Mouse (Mus musculus) hindbrain, embryonic 16.5 days (tissue): ENCODE data around the gene Apln. TPM values are rescaled to one million over a fixed set of nuclear protein-coding genes. Genes with fewer than 3 reads are reported as not detected.

Source experiments
- ATAC-seq: fragments of 200-750 bp; cut with Nextera tagmentation; 2 replicates; pipeline ENCODE4 v1.8.0; 2017; ENCODE audit warnings: moderate TSS enrichment, moderate library complexity
- H3K27ac ChIP-seq: fragments of 300-500 bp; sonication (generic); 2 replicates; pipeline ENCODE4 v1.5.1; 2014; ENCODE audit warnings: low read depth, mild to moderate bottlenecking, control low read depth, low read length, moderate library complexity
- H3K27me3 ChIP-seq: fragments of 300-500 bp; sonication (generic); replicated peaks from 2 replicates; pipeline ENCODE4 v1.6.1; 2014; ENCODE audit warnings: low read length; ENCODE audit not compliant: control insufficient read depth, insufficient read depth
- H3K36me3 ChIP-seq: fragments of 300-500 bp; sonication (generic); 2 replicates; pipeline ENCODE4 v1.6.1; 2014; ENCODE audit warnings: mild to moderate bottlenecking, low read length, moderate library complexity, mixed read lengths; ENCODE audit not compliant: control insufficient read depth, insufficient read depth
- H3K4me1 ChIP-seq: fragments of 300-500 bp; sonication (generic); 2 replicates; pipeline ENCODE4 v1.6.1; 2014; ENCODE audit warnings: low read depth, low read length; ENCODE audit not compliant: control insufficient read depth, insufficient read depth
- H3K4me2 ChIP-seq: fragments of 300-500 bp; sonication (generic); 2 replicates; pipeline ENCODE4 v1.6.1; 2014; ENCODE audit warnings: mild to moderate bottlenecking, low read length, control low read depth, moderate library complexity
- H3K4me3 ChIP-seq: fragments of 300-500 bp; sonication (generic); 2 replicates; pipeline ENCODE4 v1.5.1; 2014; ENCODE audit warnings: mild to moderate bottlenecking, low read length, control low read depth, moderate library complexity
- H3K9ac ChIP-seq: fragments of 300-500 bp; sonication (generic); 2 replicates; pipeline ENCODE4 v1.6.1; 2014; ENCODE audit warnings: low read depth, mild to moderate bottlenecking, control low read depth, low read length, moderate library complexity
- H3K9me3 ChIP-seq: fragments of 300-500 bp; sonication (generic); 2 replicates; pipeline ENCODE4 v1.6.1; 2014; ENCODE audit warnings: mild to moderate bottlenecking, low read length, moderate library complexity; ENCODE audit not compliant: control insufficient read depth
- WGBS: fragments of 180-500 bp; shearing (Covaris S2); extraction: QIAGEN DNeasy Blood & Tissue Kit; methylation state at CpG from one replicate; pipeline ENCODE4 v1.1.7; 2014; 5-methylcytosine and 5-hydroxymethylcytosine counted together
- polyA plus RNA-seq: library from polyadenylated mRNA; unstranded; fragments of >200 nt; fragmentation: Nextera tagmentation; extraction: Ambion mirVana; gene quantifications from 2 replicates; pipeline ENCODE4 v1.2.1, GENCODE M21; 2015

Apln gene
- polyA plus RNA-seq, 1 experiment from 2014 or later = 5.0 TPM

DNA sequence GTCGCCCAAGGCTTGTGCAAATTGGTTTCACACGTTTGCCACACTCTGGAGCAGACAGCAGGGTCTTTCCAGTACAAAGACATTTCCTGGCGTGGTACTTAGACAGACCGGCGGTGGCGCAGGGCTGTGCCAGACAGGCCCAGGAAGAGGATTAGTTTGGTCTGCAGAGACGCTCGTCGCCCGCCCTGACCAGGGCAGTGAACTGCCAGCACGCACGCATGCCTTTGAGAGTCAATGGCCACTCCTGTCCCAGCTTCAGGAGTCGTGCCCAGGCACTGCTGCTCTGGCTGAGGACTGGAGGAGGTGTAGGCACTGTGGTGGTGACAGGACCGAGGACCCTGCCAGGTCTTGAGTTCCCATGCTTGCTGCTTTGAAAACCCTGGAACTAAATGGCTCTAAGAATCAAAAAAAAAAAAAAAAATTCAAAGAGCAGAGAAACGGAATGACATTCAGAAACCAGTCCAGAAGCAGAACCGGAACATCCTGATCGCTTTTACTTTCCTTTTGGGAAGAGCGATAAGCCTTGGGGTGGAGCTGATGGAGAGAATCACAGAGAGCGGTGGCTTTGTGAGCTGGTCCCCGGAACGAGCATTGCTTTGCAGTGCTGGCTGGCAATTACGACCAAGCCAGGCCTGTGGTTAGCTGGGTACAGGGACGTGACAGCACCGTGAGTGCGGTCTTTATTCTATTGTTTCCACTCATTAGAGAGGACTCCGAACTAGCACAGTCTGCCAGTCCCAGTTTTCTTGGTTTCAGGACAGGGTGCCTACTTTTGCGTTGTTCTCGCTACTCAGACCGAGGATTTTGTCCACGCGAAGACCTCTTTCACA, 19.7 kb upstream of the Apln start:
- WGBS = 27% methylated on average over 31 of the region's 31 CpGs
- H3K9me3 ChIP-seq = no peaks in the 10 kb centered on the region
- no peaks in the 10 kb centered on the region for H3K27me3 ChIP-seq
- peak overlapping the region; percentile 30 for H3K4me3 ChIP-seq
- no peaks in the 10 kb centered on the region for H3K36me3 ChIP-seq
- H3K27ac ChIP-seq = peak overlapping the region; percentile 34; the same call in 1 of the 2 replicates
- peak overlapping the region; percentile 57 for H3K4me2 ChIP-seq
- peak overlapping the region; percentile 53 for H3K9ac ChIP-seq
- peak; percentile 90 for ATAC-seq
- peaks cover 2% of the 10 kb centered on the region; the same call in 1 of the 2 replicates for H3K4me1 ChIP-seq

DNA sequence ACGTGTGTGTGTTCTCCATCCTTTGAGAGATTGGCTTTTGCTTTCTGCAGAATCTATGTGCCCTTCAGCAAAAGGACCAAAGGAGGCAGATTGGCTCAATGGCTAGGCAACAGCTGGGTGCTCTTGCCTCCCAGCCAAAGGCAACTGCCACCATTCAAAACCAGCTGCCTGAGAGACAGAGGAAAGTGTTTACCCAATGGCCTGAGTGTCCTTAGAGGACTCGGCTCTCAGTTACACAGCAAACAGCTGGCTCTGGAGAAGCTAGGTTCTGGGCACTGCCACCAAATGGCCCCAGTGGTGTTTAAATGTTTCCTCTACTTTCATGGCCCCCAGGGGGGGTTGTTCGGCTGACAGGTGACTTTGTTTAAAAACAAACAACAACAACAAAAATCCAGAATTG, 19.1 kb upstream of the Apln start:
- WGBS = 44% methylated on average over 3 of the region's 3 CpGs
- Histone ChIP-seq H3K27me3 (no peaks in the 10 kb centered on the region), H3K4me1 (peaks cover 2% of the 10 kb centered on the region; the same call in 1 of the 2 replicates), H3K9me3 (no peaks in the 10 kb centered on the region), H3K27ac (no peak overlapping the region), H3K4me2 (peak overlapping the region; percentile 57), H3K4me3 (no peak overlapping the region), H3K36me3 (no peaks in the 10 kb centered on the region), H3K9ac (no peak overlapping the region)
- ATAC-seq = no peak

DNA sequence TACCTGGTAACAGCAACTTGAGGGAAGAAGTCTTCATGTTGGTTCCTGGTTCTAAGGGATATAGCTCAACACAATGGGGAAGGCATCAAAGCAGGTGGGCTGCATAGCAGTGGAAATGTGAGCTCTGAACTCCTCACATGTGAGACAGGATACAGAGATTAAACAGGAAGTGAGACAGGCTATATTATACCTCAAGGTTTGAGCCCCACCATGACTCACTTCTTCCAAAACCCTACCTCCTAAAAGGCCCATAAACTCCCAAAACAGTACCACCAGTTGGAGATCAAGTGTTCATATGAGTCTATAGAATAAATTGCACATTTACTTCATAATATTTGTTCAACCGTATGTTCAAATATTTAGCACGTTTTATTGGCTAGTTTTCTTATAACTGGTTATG, 11.7 kb upstream of the Apln start:
- H3K9ac ChIP-seq = no peak overlapping the region
- no peaks in the 10 kb centered on the region for H3K36me3 ChIP-seq
- H3K27ac ChIP-seq = no peak overlapping the region
- no peaks in the 10 kb centered on the region for H3K4me1 ChIP-seq
- H3K9me3 ChIP-seq = no peaks in the 10 kb centered on the region
- no peaks in the 10 kb centered on the region for H3K27me3 ChIP-seq
- H3K4me2 ChIP-seq = no peak overlapping the region
- WGBS = 90% methylated on average over 2 of the region's 2 CpGs
- H3K4me3 ChIP-seq = no peak overlapping the region
- ATAC-seq = no peak

- ATAC-seq = no peak
- H3K36me3 ChIP-seq = no peaks in the 10 kb centered on the region
- no peaks in the 10 kb centered on the region for H3K9me3 ChIP-seq
- no peaks in the 10 kb centered on the region for H3K27me3 ChIP-seq
- no peak overlapping the region for H3K27ac ChIP-seq
- H3K4me2 ChIP-seq = no peak overlapping the region
- H3K4me1 ChIP-seq = no peaks in the 10 kb centered on the region
- H3K9ac ChIP-seq = no peak overlapping the region
- no peak overlapping the region for H3K4me3 ChIP-seq
- 89% methylated on average over 1 of the region's 1 CpGs for WGBS
Measured at GRCm38 (mm10) chrX:48044261-48044660, 9.6 kb upstream of the Apln start.

- Histone ChIP-seq H3K4me2 (no peak overlapping the region), H3K4me3 (no peak overlapping the region), H3K27ac (no peak overlapping the region), H3K27me3 (no peaks in the 10 kb centered on the region), H3K4me1 (no peaks in the 10 kb centered on the region), H3K36me3 (no peaks in the 10 kb centered on the region), H3K9ac (no peak overlapping the region), H3K9me3 (no peaks in the 10 kb centered on the region)
- no peak for ATAC-seq
- WGBS = 77% methylated on average over 4 of the region's 4 CpGs
Measured at GRCm38 (mm10) chrX:48042748-48043147, 8.1 kb upstream of the Apln start.

DNA sequence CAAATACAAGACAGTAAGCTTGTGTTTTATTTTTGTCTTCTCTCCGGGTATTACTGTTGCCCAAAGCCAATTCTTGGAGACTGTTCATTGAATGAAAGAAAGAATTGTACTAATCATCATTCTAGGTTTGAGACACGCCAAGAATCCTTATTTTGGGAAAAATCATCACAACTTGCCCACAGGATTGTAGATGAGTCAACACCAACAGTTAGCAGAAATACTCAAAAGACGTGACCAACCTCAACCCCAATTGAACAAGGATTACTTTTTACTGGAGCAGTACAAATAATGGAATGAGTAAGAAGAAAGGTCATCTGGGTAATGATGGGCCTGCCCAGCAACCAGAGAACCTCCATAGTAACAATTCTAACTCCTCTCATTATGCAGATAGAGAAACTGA, 5.7 kb upstream of the Apln start:
- H3K9me3 ChIP-seq = no peaks in the 10 kb centered on the region
- no peak overlapping the region for H3K27ac ChIP-seq
- no peaks in the 10 kb centered on the region for H3K27me3 ChIP-seq
- H3K4me1 ChIP-seq = no peaks in the 10 kb centered on the region
- no peak for ATAC-seq
- H3K4me3 ChIP-seq = no peak overlapping the region
- H3K36me3 ChIP-seq = no peaks in the 10 kb centered on the region
- 83% methylated on average over 3 of the region's 3 CpGs for WGBS
- no peak overlapping the region for H3K9ac ChIP-seq
- no peak overlapping the region for H3K4me2 ChIP-seq

DNA sequence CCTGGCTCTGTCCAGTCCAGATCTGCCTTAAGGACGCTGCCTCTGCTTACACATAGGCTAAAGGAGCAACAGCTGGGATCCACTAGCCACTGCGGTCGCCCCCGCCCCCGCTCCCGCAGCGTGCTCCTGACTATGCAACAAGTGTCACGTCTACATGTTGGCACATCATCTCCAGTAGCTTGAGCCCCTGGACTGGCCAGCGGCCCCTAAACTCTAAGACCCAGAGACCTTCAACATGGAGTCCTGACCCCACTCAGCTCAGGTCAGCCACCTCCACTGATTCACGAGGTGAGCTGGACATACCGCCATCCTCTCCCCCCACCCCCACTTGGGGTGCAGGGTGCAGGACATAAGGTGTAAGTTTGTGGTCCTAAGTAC, 898 bp downstream of the Apln start:
- Histone ChIP-seq H3K4me2 (peak overlapping the region; percentile 88), H3K4me1 (peaks cover 2% of the 10 kb centered on the region), H3K27ac (no peak overlapping the region), H3K27me3 (no peaks in the 10 kb centered on the region; the same call in 1 of the 2 replicates), H3K36me3 (no peaks in the 10 kb centered on the region), H3K9ac (no peak overlapping the region; the same call in 1 of the 2 replicates), H3K9me3 (no peaks in the 10 kb centered on the region), H3K4me3 (peak overlapping the region; percentile 50)
- ATAC-seq = peak; percentile 22; the same call in 1 of the 2 replicates
- 14% methylated on average over 11 of the region's 11 CpGs for WGBS

DNA sequence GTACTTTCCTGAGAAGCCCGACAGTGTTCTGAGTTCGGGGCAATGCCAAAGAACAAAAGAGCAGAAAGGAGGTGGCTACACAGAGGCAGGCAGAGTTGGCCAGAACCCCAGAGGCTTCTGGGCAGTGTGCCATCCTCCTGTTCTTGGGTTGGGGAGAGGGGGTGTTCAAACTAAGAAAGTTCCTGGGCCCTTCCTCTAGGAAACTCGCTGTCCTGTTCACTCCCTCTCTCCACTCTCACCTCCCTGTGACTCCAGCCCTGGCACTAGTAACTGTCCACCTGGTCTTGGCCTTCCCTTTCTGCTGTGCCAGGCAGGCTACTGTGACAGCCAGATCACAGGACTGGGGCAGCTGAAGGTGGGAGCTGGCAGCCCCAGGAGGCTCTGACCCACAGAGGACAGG, 1.6 kb downstream of the Apln start:
- peak; percentile 57 for ATAC-seq
- Histone ChIP-seq H3K4me1 (peaks cover 2% of the 10 kb centered on the region), H3K27ac (no peak overlapping the region), H3K9ac (no peak overlapping the region), H3K27me3 (no peaks in the 10 kb centered on the region; the same call in 1 of the 2 replicates), H3K4me3 (no peak overlapping the region), H3K9me3 (no peaks in the 10 kb centered on the region), H3K36me3 (no peaks in the 10 kb centered on the region), H3K4me2 (no peak overlapping the region; the same call in 1 of the 2 replicates)
- 56% methylated on average over 3 of the region's 3 CpGs for WGBS

DNA sequence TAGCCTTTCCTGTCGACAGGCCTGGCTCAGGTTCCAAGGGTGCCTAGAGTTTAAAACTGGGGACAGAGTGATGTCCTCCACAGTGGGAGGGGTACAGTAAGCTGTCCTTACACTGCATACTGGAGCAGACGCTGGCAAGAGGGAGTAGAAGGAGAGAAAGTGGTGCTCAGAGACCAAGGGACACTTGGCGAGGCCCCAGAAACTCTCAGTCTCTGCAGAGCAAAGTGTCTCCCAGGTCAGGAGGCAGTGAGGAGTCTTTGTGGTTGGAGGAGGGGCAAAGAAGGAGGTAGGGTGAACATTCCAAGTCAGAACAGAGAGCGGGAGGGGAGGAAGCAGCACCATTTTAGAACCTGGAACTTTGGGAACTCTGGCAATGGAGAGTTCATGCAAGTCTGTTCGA, 2.8 kb downstream of the Apln start:
- WGBS = 81% methylated on average over 5 of the region's 5 CpGs
- no peaks in the 10 kb centered on the region; the same call in 1 of the 2 replicates for H3K27me3 ChIP-seq
- no peak overlapping the region for H3K4me2 ChIP-seq

More for the DNA sequence above, 2.8 kb downstream of the Apln start:
- no peak overlapping the region for H3K4me3 ChIP-seq
- peaks cover 2% of the 10 kb centered on the region for H3K4me1 ChIP-seq
- H3K9me3 ChIP-seq = no peaks in the 10 kb centered on the region
- no peak overlapping the region for H3K9ac ChIP-seq
- H3K36me3 ChIP-seq = no peaks in the 10 kb centered on the region
- no peak for ATAC-seq
- no peak overlapping the region for H3K27ac ChIP-seq
